Mouse (Mus musculus) bone marrow macrophage, adult 2 months (primary cell): ENCODE data around the gene Josd2.
A peak's percentile ranks its signal among the peaks of the same experiment; 100 is the strongest.

ENCODE experiments used
- CTCF ChIP-seq: IDR thresholded peaks from 2 replicates; pipeline ENCODE4 v1.5.1; 2012; ENCODE audit warnings: low read depth, mild to moderate bottlenecking, low read length, moderate library complexity
- POLR2A ChIP-seq: IDR thresholded peaks from 2 replicates; pipeline ENCODE4 v1.6.1; 2012; ENCODE audit warnings: mild to moderate bottlenecking, low read depth, low read length, borderline replicate concordance

DNA sequence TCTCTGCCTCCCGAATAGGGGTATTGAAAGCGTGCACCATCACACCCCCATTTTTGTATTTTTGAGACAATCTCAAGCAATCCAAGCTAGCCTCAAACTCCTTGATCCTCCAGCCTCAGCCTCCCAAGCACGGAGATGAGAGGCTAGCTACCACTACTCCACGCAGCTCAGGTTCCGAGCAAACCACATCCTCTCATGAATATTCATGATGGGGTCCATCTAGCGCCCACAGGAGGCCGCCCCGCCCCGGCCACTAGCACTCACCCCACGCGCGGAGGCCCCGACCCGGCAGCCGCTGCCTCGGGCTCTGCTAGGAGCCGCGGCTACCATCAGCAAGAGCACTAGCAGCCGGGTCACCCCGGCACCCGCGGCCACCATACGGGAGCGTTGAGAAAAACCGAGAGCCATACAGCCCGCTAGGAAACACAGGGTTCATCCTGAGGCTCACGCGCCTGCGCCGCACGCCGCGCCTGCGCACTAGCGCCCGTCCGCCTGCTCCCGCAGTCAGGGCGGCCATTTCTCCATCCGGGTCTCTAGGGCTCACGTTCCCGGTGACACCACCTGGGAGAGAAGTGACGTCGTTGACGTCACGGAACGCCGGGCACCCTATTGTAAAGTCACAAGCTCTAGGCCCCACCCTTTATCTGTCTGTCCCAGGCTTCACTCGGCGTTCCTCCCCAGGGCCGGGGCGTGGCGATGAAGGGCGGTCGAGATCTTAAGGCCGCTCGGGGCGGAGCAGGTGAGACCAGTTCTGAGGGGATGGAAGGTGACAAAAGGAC, 28.4 kb downstream of the Josd2 start, which contains the start of the genes Emc10 and Fam71e1:
- TF ChIP-seq CTCF, result no peak
- 0 out of 2 replicates have a peak, but pooled peaks have one; percentile 56 for TF ChIP-seq POLR2A
